Mouse (Mus musculus) hematopoietic stem cell, adult 5-6 weeks (primary cell): ENCODE results near the gene Rapgef5. TPM values are rescaled to one million over a fixed set of nuclear protein-coding genes. Genes with fewer than 3 reads are reported as not detected.

ENCODE experiments used
- ATAC-seq, 2 experiments: fragments of 125-278 bp in 1 of 2; replicated peaks in 1 of 2; 2 replicates each; pipeline ENCODE4 v1.8.0; 2016 to 2017; ENCODE audit warnings: inconsistent platforms in 2 of 2, mild to moderate bottlenecking in 2 of 2, moderate number of reproducible peaks in 2 of 2, low read depth in 1 of 2, moderate TSS enrichment in 1 of 2; ENCODE audit not compliant: low FRiP score in 2 of 2, poor library complexity in 2 of 2, severe bottlenecking in 2 of 2, insufficient read depth in 1 of 2, low TSS enrichment in 1 of 2
- total RNA-seq: library from RNA; stranded (forward); fragments of 172-1452, 232-1000 nt; gene quantifications from 2 replicates; pipeline ENCODE4 v1.2.3, GENCODE M21; 2017

The Rapgef5 gene
- total RNA-seq, 1 experiment from 2014 or later, result 5.2 TPM

DNA sequence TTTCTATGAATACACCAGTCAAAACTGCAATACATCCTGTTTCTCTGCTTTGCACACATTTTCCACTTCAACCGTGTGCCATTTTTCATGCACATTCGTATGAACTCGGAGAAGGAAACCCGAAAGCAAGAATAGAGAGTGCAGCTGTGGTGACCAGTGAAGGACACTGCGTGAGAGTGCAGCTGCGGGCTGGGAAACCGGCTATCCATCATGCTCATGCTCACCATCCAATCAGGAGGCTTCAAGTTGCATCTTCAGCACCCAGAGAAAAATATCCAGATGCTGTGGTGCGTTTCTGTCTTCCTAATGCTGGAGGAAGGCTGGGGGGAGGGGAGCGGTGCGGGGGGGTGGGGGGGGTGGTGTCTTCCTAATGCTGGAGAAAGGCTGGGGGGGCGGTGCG lies 291.4 kb downstream of the Rapgef5 start:
- no peak for ATAC-seq

DNA sequence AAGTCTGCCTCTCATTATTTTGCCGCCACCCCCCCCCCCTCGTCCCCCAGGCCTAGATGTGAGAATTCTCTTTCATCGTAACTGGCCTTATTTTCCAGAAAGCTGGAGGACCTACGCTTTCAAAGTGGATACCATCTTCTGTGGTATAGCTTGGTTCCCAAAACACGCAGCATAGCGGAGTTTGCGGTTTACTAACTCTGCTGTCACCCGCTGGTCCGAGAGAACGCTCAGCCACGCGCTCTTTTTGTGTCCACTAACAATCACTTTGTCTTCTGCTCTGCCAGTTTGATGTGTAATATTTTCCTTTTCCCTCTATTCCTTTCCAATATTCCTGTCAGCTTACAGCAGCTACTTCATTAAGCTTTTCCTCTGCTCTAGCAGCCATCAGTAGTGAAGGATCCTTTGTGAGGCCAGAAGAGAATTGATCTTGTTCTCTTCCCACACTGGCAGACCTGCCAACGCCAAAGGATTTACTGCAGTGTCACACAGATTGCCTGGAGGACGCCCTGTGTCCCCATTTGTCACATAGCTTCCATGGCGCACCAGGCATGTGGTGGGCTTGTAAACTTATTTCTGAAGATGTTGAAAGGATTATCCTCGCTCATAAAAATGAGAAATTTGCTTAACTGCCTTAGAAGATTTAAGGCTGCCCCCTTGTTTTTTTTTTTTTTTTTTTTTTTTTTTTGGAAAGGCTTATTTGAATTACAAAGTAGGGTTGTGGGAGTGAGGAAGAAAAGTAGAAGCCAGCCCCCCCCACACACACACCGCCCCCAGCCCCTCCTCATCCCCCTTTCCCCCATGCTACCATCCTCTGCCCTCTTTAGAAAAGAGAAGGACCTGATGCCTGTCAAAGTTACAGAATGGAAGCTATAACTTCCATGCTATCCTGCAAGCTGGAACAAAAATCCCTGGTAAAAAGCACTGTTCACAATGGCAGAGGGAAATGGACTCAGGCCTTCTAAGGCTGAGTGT lies 292.4 kb downstream of the Rapgef5 start:
- no peak for ATAC-seq
